Mouse (Mus musculus) embryonic facial prominence, embryonic 14.5 days (tissue): ENCODE data around the gene Rtn1. TPM values are rescaled to one million over a fixed set of nuclear protein-coding genes. Genes with fewer than 3 reads are reported as not detected.

Experiments used
- ATAC-seq: fragments of 200-750 bp; cut with Nextera tagmentation; 2 replicates; pipeline ENCODE4 v1.8.0; 2017; ENCODE audit warnings: low read depth, moderate number of reproducible peaks, moderate TSS enrichment
- DNase-seq: peaks from one replicate; pipeline ENCODE4 v3.0.0-alpha.2; 2015; ENCODE audit warnings: low spot score
- H3K27ac ChIP-seq: fragments of 300-500 bp; sonication (generic); replicated peaks from 2 replicates; pipeline ENCODE4 v1.5.1; 2014; ENCODE audit warnings: low read depth, mild to moderate bottlenecking, low read length, moderate library complexity
- H3K27me3 ChIP-seq: fragments of 300-500 bp; sonication (generic); replicated peaks from 2 replicates; pipeline ENCODE4 v1.6.1; 2014; ENCODE audit warnings: low read length; ENCODE audit not compliant: control insufficient read depth, insufficient read depth
- H3K36me3 ChIP-seq: fragments of 300-500 bp; sonication (generic); 2 replicates; pipeline ENCODE4 v1.6.1; 2014; ENCODE audit warnings: low read length, mixed read lengths; ENCODE audit not compliant: control insufficient read depth, insufficient read depth
- H3K4me1 ChIP-seq: fragments of 300-500 bp; sonication (generic); 2 replicates; pipeline ENCODE4 v1.6.1; 2014; ENCODE audit warnings: antibody characterized with exemption, low read length; ENCODE audit not compliant: control insufficient read depth, insufficient read depth
- H3K4me2 ChIP-seq: fragments of 300-500 bp; sonication (generic); 2 replicates; pipeline ENCODE4 v1.6.1; 2014; ENCODE audit warnings: low read depth, mild to moderate bottlenecking, low read length, moderate library complexity, mixed read lengths
- H3K4me3 ChIP-seq: fragments of 300-500 bp; sonication (generic); 2 replicates; pipeline ENCODE4 v1.5.1; 2014; ENCODE audit warnings: low read depth, mild to moderate bottlenecking, low read length
- H3K9ac ChIP-seq: fragments of 300-500 bp; sonication (generic); 2 replicates; pipeline ENCODE4 v1.6.1; 2014; ENCODE audit warnings: low read depth, mild to moderate bottlenecking, low read length, moderate library complexity, mixed read lengths
- H3K9me3 ChIP-seq: fragments of 300-500 bp; sonication (generic); 2 replicates; pipeline ENCODE4 v1.6.1; 2016; ENCODE audit warnings: low read length; ENCODE audit not compliant: control insufficient read depth
- WGBS: fragments of 180-500 bp; shearing (Covaris S2); extraction: QIAGEN DNeasy Blood & Tissue Kit; methylation state at CpG from one replicate; pipeline ENCODE4 v1.1.7; 2014; 5-methylcytosine and 5-hydroxymethylcytosine counted together
- polyA plus RNA-seq: library from polyadenylated mRNA; unstranded; fragments of >200 nt; fragmentation: Nextera tagmentation; extraction: Ambion mirVana; gene quantifications from 2 replicates; pipeline ENCODE4 v1.2.1, GENCODE M21; 2014

Gene Rtn1
- polyA plus RNA-seq, 1 experiment from 2014 or later, result 84.9 TPM

- H3K27ac ChIP-seq, result no peak overlapping the region
- H3K4me3 ChIP-seq, result no peak overlapping the region
- no peak overlapping the region for H3K4me2 ChIP-seq
- no peaks in the 10 kb centered on the region for H3K9me3 ChIP-seq
- no peaks in the 10 kb centered on the region for H3K36me3 ChIP-seq
- no peak overlapping the region for H3K9ac ChIP-seq
- H3K4me1 ChIP-seq, result no peaks in the 10 kb centered on the region
- ATAC-seq, result no peak
- no peak for DNase-seq
- 77% methylated on average over 12 of the region's 12 CpGs for WGBS
- H3K27me3 ChIP-seq, result no peaks in the 10 kb centered on the region
Measured at GRCm38 (mm10) chr12:72263213-72264103, 145.4 kb downstream of the Rtn1 start.

- no peak overlapping the region for H3K27ac ChIP-seq
- ATAC-seq (no peak), DNase-seq (no peak)
- H3K9ac ChIP-seq, result no peak overlapping the region
- no peaks in the 10 kb centered on the region for H3K4me1 ChIP-seq
- H3K4me3 ChIP-seq, result no peak overlapping the region
- no peaks in the 10 kb centered on the region for H3K27me3 ChIP-seq
- H3K4me2 ChIP-seq, result no peak overlapping the region
- no peaks in the 10 kb centered on the region for H3K9me3 ChIP-seq
- WGBS, result 70% methylated on average over 6 of the region's 6 CpGs
- no peaks in the 10 kb centered on the region for H3K36me3 ChIP-seq
Measured at GRCm38 (mm10) chr12:72257000-72257399, 151.9 kb downstream of the Rtn1 start.

GRCm38 (mm10) chr12:72253040-72253439, 155.8 kb downstream of the Rtn1 start:
- H3K4me1 ChIP-seq, result no peaks in the 10 kb centered on the region
- H3K9ac ChIP-seq, result no peak overlapping the region
- 83% methylated on average over 3 of the region's 3 CpGs for WGBS
- no peaks in the 10 kb centered on the region for H3K9me3 ChIP-seq
- DNase-seq (no peak), ATAC-seq (no peak)
- H3K27me3 ChIP-seq, result no peaks in the 10 kb centered on the region
- H3K36me3 ChIP-seq, result no peaks in the 10 kb centered on the region
- no peak overlapping the region for H3K4me3 ChIP-seq
- H3K4me2 ChIP-seq, result no peak overlapping the region
- H3K27ac ChIP-seq, result no peak overlapping the region

- no peak for ATAC-seq
- WGBS, result 54% methylated on average over 10 of the region's 10 CpGs
Measured at GRCm38 (mm10) chr12:72251890-72252445, 156.9 kb downstream of the Rtn1 start.

GRCm38 (mm10) chr12:72244951-72245350, 163.9 kb downstream of the Rtn1 start:
- Histone ChIP-seq H3K4me2 (no peak overlapping the region), H3K27ac (no peak overlapping the region), H3K4me3 (no peak overlapping the region), H3K36me3 (no peaks in the 10 kb centered on the region), H3K9me3 (no peaks in the 10 kb centered on the region), H3K27me3 (no peaks in the 10 kb centered on the region), H3K4me1 (no peaks in the 10 kb centered on the region), H3K9ac (no peak overlapping the region)
- no peak for DNase-seq
- ATAC-seq, result no peak
- 87% methylated on average over 1 of the region's 1 CpGs for WGBS

More at GRCm38 (mm10) chr12:72251890-72252445, 156.9 kb downstream of the Rtn1 start:
- no peak overlapping the region for H3K27ac ChIP-seq
- H3K9me3 ChIP-seq, result no peaks in the 10 kb centered on the region
- no peak for DNase-seq
- no peak overlapping the region for H3K4me2 ChIP-seq
- H3K9ac ChIP-seq, result no peak overlapping the region
- H3K27me3 ChIP-seq, result no peaks in the 10 kb centered on the region
- H3K36me3 ChIP-seq, result no peaks in the 10 kb centered on the region
- no peaks in the 10 kb centered on the region for H3K4me1 ChIP-seq
- no peak overlapping the region for H3K4me3 ChIP-seq

GRCm38 (mm10) chr12:72242807-72243206, 166.0 kb downstream of the Rtn1 start:
- Histone ChIP-seq H3K9me3 (no peaks in the 10 kb centered on the region), H3K4me2 (no peak overlapping the region), H3K4me1 (no peaks in the 10 kb centered on the region), H3K9ac (no peak overlapping the region), H3K36me3 (no peaks in the 10 kb centered on the region), H3K4me3 (no peak overlapping the region), H3K27me3 (peaks cover 4% of the 10 kb centered on the region; the same call in 1 of the 2 replicates), H3K27ac (no peak overlapping the region)
- DNase-seq (no peak), ATAC-seq (no peak)
- WGBS, result 68% methylated on average over 6 of the region's 6 CpGs

GRCm38 (mm10) chr12:72240506-72240905, 168.3 kb downstream of the Rtn1 start:
- no peak overlapping the region for H3K4me3 ChIP-seq
- H3K4me1 ChIP-seq, result peaks cover 4% of the 10 kb centered on the region; the same call in 1 of the 2 replicates
- H3K4me2 ChIP-seq, result no peak overlapping the region
- H3K27me3 ChIP-seq, result peaks cover 13% of the 10 kb centered on the region
- H3K9ac ChIP-seq, result no peak overlapping the region
- ATAC-seq, result no peak
- no peaks in the 10 kb centered on the region for H3K36me3 ChIP-seq
- no peak for DNase-seq
- H3K27ac ChIP-seq, result no peak overlapping the region
- no peaks in the 10 kb centered on the region for H3K9me3 ChIP-seq

GRCm38 (mm10) chr12:72239230-72239894, 169.5 kb downstream of the Rtn1 start:
- Histone ChIP-seq H3K36me3 (no peaks in the 10 kb centered on the region), H3K4me1 (peaks cover 4% of the 10 kb centered on the region; the same call in 1 of the 2 replicates), H3K4me2 (no peak overlapping the region), H3K4me3 (no peak overlapping the region), H3K27ac (no peak overlapping the region), H3K27me3 (peaks cover 17% of the 10 kb centered on the region), H3K9ac (no peak overlapping the region), H3K9me3 (no peaks in the 10 kb centered on the region)
- DNase-seq (no peak), ATAC-seq (no peak)
- WGBS, result 45% methylated on average over 12 of the region's 12 CpGs
